Mouse (Mus musculus): ENCODE data around the gene Nrg4. TPM values are rescaled to one million over a fixed set of nuclear protein-coding genes. Genes with fewer than 3 reads are reported as not detected.
A peak's percentile ranks its signal among the peaks of the same experiment; 100 is the strongest.
"Not testable (repeated sequence)": the region's sequence is repeated elsewhere in the genome, so short reads cannot be mapped to it uniquely, and the experiment has no call there.

Nrg4 gene
- total and polyA plus RNA-seq, 2 experiments, result 5.3 to 24.2 TPM

DNA sequence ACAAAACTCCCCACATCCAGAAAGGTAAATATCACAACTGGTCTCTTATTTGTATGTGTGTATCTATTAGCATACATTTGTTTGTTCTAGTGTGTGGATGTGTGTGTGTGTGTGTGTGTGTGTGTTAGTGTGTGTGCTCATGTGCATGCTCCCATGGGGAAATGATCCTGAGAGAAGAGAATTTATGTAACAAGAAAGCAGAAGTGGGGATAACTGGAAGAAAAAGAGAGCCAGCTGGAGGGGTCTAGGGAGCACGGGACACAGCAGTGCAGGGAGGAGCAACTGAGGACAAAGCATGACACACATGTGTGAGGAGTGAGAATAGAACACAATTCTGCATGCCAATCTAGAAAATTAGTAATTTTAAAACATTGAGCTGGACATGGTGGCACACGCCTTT is 69.5 kb downstream of the Nrg4 start:
- H3K79me2 ChIP-seq (ENCODE audit: control insufficient read depth, insufficient read depth, low read length), result no peaks in the 10 kb centered on the region
- peaks cover 2% of the 10 kb centered on the region; the same call in 1 of the 2 replicates for H3K4me1 ChIP-seq (ENCODE audit: control insufficient read depth, insufficient read depth, low read length)
- no peaks in the 10 kb centered on the region for H3K36me3 ChIP-seq (ENCODE audit: control insufficient read depth, insufficient read depth, low read length)
- WGBS, result 94% methylated on average over 2 of the region's 2 CpGs
- H3K9ac ChIP-seq (ENCODE audit: low read depth, low read length), result no peak overlapping the region
- H3K27me3 ChIP-seq (ENCODE audit: control insufficient read depth, insufficient read depth, low read length), result no peaks in the 10 kb centered on the region
- DNase-seq (ENCODE audit: extremely low read depth, low read depth, low spot score), result no peak
- no peak overlapping the region for H3K4me3 ChIP-seq (ENCODE audit: insufficient read depth, low read depth, low read length)
- H3K27ac ChIP-seq (replicated peaks; ENCODE audit: insufficient read depth, low read depth, low read length), result no peak overlapping the region
- TF ChIP-seq CTCF (IDR thresholded peaks at IDR 0.05; ENCODE audit: low read depth, low read length) (no peak), POLR2A (IDR thresholded peaks at IDR 0.05; ENCODE audit: extremely low read depth, insufficient read depth, low read length) (no peak)

DNA sequence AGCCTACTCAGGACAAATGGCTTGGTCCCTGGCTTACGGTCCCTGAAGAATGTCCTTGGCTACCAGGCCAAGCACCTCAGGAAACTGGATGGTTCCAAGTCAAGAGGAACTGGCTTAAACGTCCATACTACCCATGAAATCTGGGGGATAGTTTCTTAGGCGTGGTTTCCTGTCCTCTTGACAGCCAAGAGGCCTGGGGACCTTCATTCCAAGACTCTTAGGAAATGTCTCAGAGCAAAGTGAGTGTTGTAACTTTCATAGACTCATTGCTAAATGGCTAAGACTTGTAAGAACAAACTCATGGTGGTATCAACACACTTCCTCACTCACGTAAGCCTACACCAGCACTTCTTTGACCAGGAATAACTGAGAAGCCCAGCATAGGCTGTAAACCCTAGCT is 71.0 kb downstream of the Nrg4 start:
- H3K36me3 ChIP-seq (ENCODE audit: control insufficient read depth, insufficient read depth, low read length), result no peaks in the 10 kb centered on the region
- no peaks in the 10 kb centered on the region for H3K27me3 ChIP-seq (ENCODE audit: control insufficient read depth, insufficient read depth, low read length)
- H3K9ac ChIP-seq (ENCODE audit: low read depth, low read length), result no peak overlapping the region
- DNase-seq (ENCODE audit: extremely low read depth, low read depth, low spot score), result no peak
- H3K79me2 ChIP-seq (ENCODE audit: control insufficient read depth, insufficient read depth, low read length), result no peaks in the 10 kb centered on the region
- no peak for TF ChIP-seq POLR2A (IDR thresholded peaks at IDR 0.05; ENCODE audit: extremely low read depth, insufficient read depth, low read length)
- whole genome bisulfite sequencing, result 82% methylated on average over 4 of the region's 4 CpGs
- no peak overlapping the region for H3K4me3 ChIP-seq (ENCODE audit: insufficient read depth, low read depth, low read length)
- peaks cover 13% of the 10 kb centered on the region; the same call in 1 of the 2 replicates for H3K4me1 ChIP-seq (ENCODE audit: control insufficient read depth, insufficient read depth, low read length)
- H3K27ac ChIP-seq (replicated peaks; ENCODE audit: insufficient read depth, low read depth, low read length), result no peak overlapping the region

DNA sequence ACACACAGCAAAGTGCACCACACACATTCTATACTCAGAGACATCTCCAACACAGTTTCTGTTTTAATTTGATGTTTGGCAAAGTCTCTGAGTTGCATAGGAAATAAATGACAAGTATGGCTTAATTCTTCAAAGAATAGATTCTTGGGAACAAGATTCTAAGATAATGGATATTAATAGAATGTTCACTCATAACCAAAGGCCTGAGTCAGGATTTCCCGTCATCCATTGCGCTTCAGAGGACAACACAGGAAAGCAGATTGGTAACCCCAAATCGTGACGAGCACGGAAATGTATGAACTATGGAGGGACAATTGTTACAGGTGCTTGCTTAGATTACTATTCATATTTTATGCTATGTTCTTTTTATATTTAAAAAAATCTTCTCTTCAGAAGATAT is 71.6 kb downstream of the Nrg4 start:
- no peak for TF ChIP-seq CTCF (IDR thresholded peaks at IDR 0.05; ENCODE audit: low read depth, low read length)
- TF ChIP-seq POLR2A (IDR thresholded peaks at IDR 0.05; ENCODE audit: extremely low read depth, insufficient read depth, low read length), result no peak
- H3K4me1 ChIP-seq (ENCODE audit: control insufficient read depth, insufficient read depth, low read length), result peaks cover 16% of the 10 kb centered on the region; the same call in 1 of the 2 replicates
- no peak for DNase-seq (ENCODE audit: extremely low read depth, low read depth, low spot score)
- 0 out of 2 replicates have a peak overlapping the region, but pooled peaks have one; percentile 23 for H3K27ac ChIP-seq (replicated peaks; ENCODE audit: insufficient read depth, low read depth, low read length)
- H3K79me2 ChIP-seq (ENCODE audit: control insufficient read depth, insufficient read depth, low read length), result no peaks in the 10 kb centered on the region
- H3K4me3 ChIP-seq (ENCODE audit: insufficient read depth, low read depth, low read length), result no peak overlapping the region
- H3K9ac ChIP-seq (ENCODE audit: low read depth, low read length), result no peak overlapping the region
- WGBS, result 87% methylated on average over 5 of the region's 5 CpGs
- H3K27me3 ChIP-seq (ENCODE audit: control insufficient read depth, insufficient read depth, low read length), result no peaks in the 10 kb centered on the region
- H3K36me3 ChIP-seq (ENCODE audit: control insufficient read depth, insufficient read depth, low read length), result no peaks in the 10 kb centered on the region

DNA sequence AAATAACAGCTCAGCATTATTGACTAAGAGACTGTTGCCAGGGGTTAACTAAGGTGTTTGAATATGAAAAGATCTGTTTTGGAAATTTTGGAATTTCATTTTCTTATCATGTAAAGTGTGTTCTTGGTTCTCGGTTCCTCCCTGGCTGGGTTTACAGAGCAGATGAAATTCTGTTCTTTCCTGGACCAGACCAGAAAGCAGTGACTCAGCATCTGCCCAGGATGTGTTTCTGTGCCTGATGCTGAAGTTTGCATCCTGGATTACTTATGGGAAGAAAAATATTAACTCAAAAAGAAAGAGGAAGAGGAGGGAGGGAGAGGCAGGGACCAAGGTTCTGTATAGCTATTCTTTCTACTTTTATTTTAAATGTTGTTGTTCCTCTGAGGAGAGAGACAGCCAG is 72.8 kb downstream of the Nrg4 start:
- TF ChIP-seq CTCF (IDR thresholded peaks at IDR 0.05; ENCODE audit: low read depth, low read length) (no peak), POLR2A (IDR thresholded peaks at IDR 0.05; ENCODE audit: extremely low read depth, insufficient read depth, low read length) (no peak)
- DNase-seq (ENCODE audit: extremely low read depth, low read depth, low spot score), result peak; percentile 29
- WGBS, result 8% methylated on average over 1 of the region's 1 CpGs

DNA sequence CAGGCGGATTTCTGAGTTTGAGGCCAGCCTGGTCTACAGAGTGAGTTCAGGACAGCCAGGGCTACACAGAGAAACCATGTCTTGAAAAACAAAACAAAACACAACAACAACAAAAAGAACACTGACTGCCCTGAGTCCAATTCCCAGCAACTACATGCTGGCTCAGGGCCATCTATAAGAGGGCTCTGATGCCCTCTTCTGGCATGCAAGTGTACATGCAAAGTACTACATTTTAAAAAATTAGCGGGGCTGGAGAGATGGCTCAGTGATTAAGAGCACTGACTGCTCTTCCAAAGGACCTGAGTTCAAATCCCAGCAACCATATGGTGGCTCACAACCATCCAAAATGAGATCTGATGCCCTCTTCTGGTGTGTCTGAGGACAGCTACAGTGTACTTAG is 74.5 kb downstream of the Nrg4 start:
- not testable (repeated sequence) for H3K4me3 ChIP-seq (ENCODE audit: insufficient read depth, low read depth, low read length); H3K36me3 ChIP-seq (ENCODE audit: control insufficient read depth, insufficient read depth, low read length); H3K27me3 ChIP-seq (ENCODE audit: control insufficient read depth, insufficient read depth, low read length); H3K79me2 ChIP-seq (ENCODE audit: control insufficient read depth, insufficient read depth, low read length); H3K9ac ChIP-seq (ENCODE audit: low read depth, low read length)
- DNase-seq (ENCODE audit: extremely low read depth, low read depth, low spot score), result peak; percentile 39
- 61% methylated on average over 2 of the region's 2 CpGs for WGBS
- Histone ChIP-seq H3K27ac (replicated peaks; ENCODE audit: insufficient read depth, low read depth, low read length) (peak overlapping the region; percentile 34), H3K4me1 (ENCODE audit: control insufficient read depth, insufficient read depth, low read length) (peaks cover 17% of the 10 kb centered on the region; the same call in 1 of the 2 replicates)
- peak; percentile 15; the same call in 1 of the 2 replicates for TF ChIP-seq CTCF (IDR thresholded peaks at IDR 0.05; ENCODE audit: low read depth, low read length)

More for the DNA sequence above, 72.8 kb downstream of the Nrg4 start:
- Histone ChIP-seq H3K4me3 (ENCODE audit: insufficient read depth, low read depth, low read length) (no peak overlapping the region), H3K79me2 (ENCODE audit: control insufficient read depth, insufficient read depth, low read length) (no peaks in the 10 kb centered on the region), H3K27me3 (ENCODE audit: control insufficient read depth, insufficient read depth, low read length) (no peaks in the 10 kb centered on the region), H3K27ac (replicated peaks; ENCODE audit: insufficient read depth, low read depth, low read length) (no peak overlapping the region), H3K36me3 (ENCODE audit: control insufficient read depth, insufficient read depth, low read length) (no peaks in the 10 kb centered on the region), H3K4me1 (ENCODE audit: control insufficient read depth, insufficient read depth, low read length) (peaks cover 17% of the 10 kb centered on the region; the same call in 1 of the 2 replicates), H3K9ac (ENCODE audit: low read depth, low read length) (no peak overlapping the region)

DNA sequence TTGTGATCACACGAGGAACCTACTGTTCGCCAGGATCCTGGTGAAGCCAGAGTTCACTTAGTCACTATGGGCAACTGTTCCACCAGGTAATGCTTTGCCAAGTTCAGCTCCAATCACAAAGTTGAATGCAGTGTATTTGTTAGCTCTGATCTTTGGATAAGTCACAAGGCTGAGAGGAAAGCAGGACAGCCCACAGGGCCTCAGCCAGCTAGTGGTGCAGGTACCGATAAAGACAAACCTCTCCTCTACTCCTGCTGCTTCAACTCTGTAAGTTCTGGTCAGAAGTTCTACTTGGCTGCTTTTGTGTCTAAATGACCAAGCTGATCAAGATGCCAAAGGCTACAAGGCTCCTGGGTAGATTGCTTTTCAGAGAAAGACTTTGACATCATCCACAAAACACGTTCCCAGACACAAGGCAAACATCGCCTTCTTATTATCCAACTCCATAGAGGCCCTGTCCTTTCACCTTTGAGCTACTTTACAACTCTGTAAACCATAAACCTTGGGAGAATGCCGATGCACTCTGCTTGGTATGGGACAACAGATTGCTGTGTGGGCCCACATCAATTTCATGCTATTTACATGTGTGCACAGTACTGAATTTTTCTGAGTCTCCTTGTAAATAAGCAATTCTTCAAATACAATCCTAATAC is 75.9 kb downstream of the Nrg4 start:
- peak; percentile 99 for DNase-seq (ENCODE audit: extremely low read depth, low read depth, low spot score)
- H3K27ac ChIP-seq (replicated peaks; ENCODE audit: insufficient read depth, low read depth, low read length), result peak overlapping the region; percentile 71

More for the DNA sequence above, 75.9 kb downstream of the Nrg4 start:
- H3K9ac ChIP-seq (ENCODE audit: low read depth, low read length), result no peak overlapping the region
- no peaks in the 10 kb centered on the region; the same call in 1 of the 2 replicates for H3K79me2 ChIP-seq (ENCODE audit: control insufficient read depth, insufficient read depth, low read length)
- WGBS, result 21% methylated on average over 6 of the region's 6 CpGs
- H3K36me3 ChIP-seq (ENCODE audit: control insufficient read depth, insufficient read depth, low read length), result no peaks in the 10 kb centered on the region
- TF ChIP-seq CTCF (IDR thresholded peaks at IDR 0.05; ENCODE audit: low read depth, low read length), result no peak
- no peak for TF ChIP-seq POLR2A (IDR thresholded peaks at IDR 0.05; ENCODE audit: extremely low read depth, insufficient read depth, low read length)
- no peaks in the 10 kb centered on the region for H3K27me3 ChIP-seq (ENCODE audit: control insufficient read depth, insufficient read depth, low read length)
- H3K4me3 ChIP-seq (ENCODE audit: insufficient read depth, low read depth, low read length), result no peak overlapping the region
- peaks cover 17% of the 10 kb centered on the region for H3K4me1 ChIP-seq (ENCODE audit: control insufficient read depth, insufficient read depth, low read length)

All from liver, adult 2 months (tissue).